Mouse (Mus musculus) left cerebral cortex, adult 9 months (tissue): ENCODE data around the gene Trpm8.

ENCODE experiments used
- DNase-seq, 2 experiments: peaks; one replicate each; pipeline ENCODE4 v3.0.0; 2022; ENCODE audit warnings: low spot score in 2 of 2

Trpm8 gene

GRCm38 (mm10) chr1:88247660-88248059 lies 29.8 kb upstream of the Trpm8 start:
- DNase-seq = no peak

GRCm38 (mm10) chr1:88248658-88249057 lies 28.8 kb upstream of the Trpm8 start:
- DNase-seq = no peak

GRCm38 (mm10) chr1:88249596-88249995 lies 27.9 kb upstream of the Trpm8 start:
- DNase-seq = no peak

- no peak for DNase-seq
Observed at GRCm38 (mm10) chr1:88250023-88250422, 27.4 kb upstream of the Trpm8 start.

GRCm38 (mm10) chr1:88253106-88253505 lies 24.4 kb upstream of the Trpm8 start:
- no peak for DNase-seq

- DNase-seq = no peak
Observed at GRCm38 (mm10) chr1:88253540-88253939, 23.9 kb upstream of the Trpm8 start.

GRCm38 (mm10) chr1:88254793-88255465 lies 22.5 kb upstream of the Trpm8 start:
- no peak for DNase-seq

GRCm38 (mm10) chr1:88255466-88255857 lies 22.0 kb upstream of the Trpm8 start:
- no peak for DNase-seq

- no peak for DNase-seq
Observed at GRCm38 (mm10) chr1:88255989-88256754, 21.3 kb upstream of the Trpm8 start.

GRCm38 (mm10) chr1:88256886-88257663 lies 20.4 kb upstream of the Trpm8 start:
- DNase-seq = no peak

- DNase-seq = no peak
Observed at GRCm38 (mm10) chr1:88257681-88258080, 19.8 kb upstream of the Trpm8 start.

- DNase-seq = no peak
Observed at GRCm38 (mm10) chr1:88258361-88258760, 19.1 kb upstream of the Trpm8 start.

- no peak for DNase-seq
Observed at GRCm38 (mm10) chr1:88258881-88259642, 18.4 kb upstream of the Trpm8 start.

GRCm38 (mm10) chr1:88259643-88260024 lies 17.8 kb upstream of the Trpm8 start:
- no peak for DNase-seq

- no peak for DNase-seq
Observed at GRCm38 (mm10) chr1:88260114-88260513, 17.3 kb upstream of the Trpm8 start.

- no peak for DNase-seq
Observed at GRCm38 (mm10) chr1:88260604-88261377, 16.7 kb upstream of the Trpm8 start.

- no peak for DNase-seq
Observed at GRCm38 (mm10) chr1:88261706-88262105, 15.8 kb upstream of the Trpm8 start.

GRCm38 (mm10) chr1:88262255-88262654 lies 15.2 kb upstream of the Trpm8 start:
- DNase-seq = no peak

GRCm38 (mm10) chr1:88262961-88263360 lies 14.5 kb upstream of the Trpm8 start:
- no peak for DNase-seq

- no peak for DNase-seq
Observed at GRCm38 (mm10) chr1:88263778-88264177, 13.7 kb upstream of the Trpm8 start.

- DNase-seq = no peak
Observed at GRCm38 (mm10) chr1:88264237-88264868, 13.1 kb upstream of the Trpm8 start.
